Mouse (Mus musculus): ENCODE data around the gene Nrxn3. TPM values are rescaled to one million over a fixed set of nuclear protein-coding genes. Genes with fewer than 3 reads are reported as not detected.

Gene Nrxn3
- total RNA-seq, 1 experiment from 2014 or later, result 0.18 TPM

GRCm38 (mm10) chr12:89530679-89531350, 808.1 kb downstream of the Nrxn3 start:
- no peak for DNase-seq

GRCm38 (mm10) chr12:89551291-89551690, 828.6 kb downstream of the Nrxn3 start:
- no peak for DNase-seq

GRCm38 (mm10) chr12:89553223-89553880, 830.7 kb downstream of the Nrxn3 start:
- no peak for DNase-seq

GRCm38 (mm10) chr12:89554171-89554570, 831.5 kb downstream of the Nrxn3 start:
- DNase-seq, result no peak

GRCm38 (mm10) chr12:89554740-89555430, 832.2 kb downstream of the Nrxn3 start:
- no peak for DNase-seq

- no peak for DNase-seq
Measured at GRCm38 (mm10) chr12:89558921-89559320, 836.2 kb downstream of the Nrxn3 start.

GRCm38 (mm10) chr12:89561989-89562565, 839.4 kb downstream of the Nrxn3 start:
- DNase-seq, result no peak

GRCm38 (mm10) chr12:89568723-89569377, 846.2 kb downstream of the Nrxn3 start:
- DNase-seq, result no peak

- no peak for DNase-seq
Measured at GRCm38 (mm10) chr12:89592459-89592858, 869.8 kb downstream of the Nrxn3 start.

GRCm38 (mm10) chr12:89613670-89614069, 891.0 kb downstream of the Nrxn3 start:
- no peak for DNase-seq

- no peak for DNase-seq
Measured at GRCm38 (mm10) chr12:89625746-89626145, 903.1 kb downstream of the Nrxn3 start.

- no peak for DNase-seq
Measured at GRCm38 (mm10) chr12:89640046-89640445, 917.4 kb downstream of the Nrxn3 start.

- no peak for DNase-seq
Measured at GRCm38 (mm10) chr12:89641460-89641859, 918.8 kb downstream of the Nrxn3 start.

GRCm38 (mm10) chr12:89653211-89653610, 930.5 kb downstream of the Nrxn3 start:
- DNase-seq, result no peak

- no peak for DNase-seq
Measured at GRCm38 (mm10) chr12:89661219-89661618, 938.5 kb downstream of the Nrxn3 start.

- no peak for DNase-seq
Measured at GRCm38 (mm10) chr12:89668856-89669255, 946.2 kb downstream of the Nrxn3 start.

- DNase-seq, result no peak
Measured at GRCm38 (mm10) chr12:89672819-89673218, 950.1 kb downstream of the Nrxn3 start.

- DNase-seq, result no peak
Measured at GRCm38 (mm10) chr12:89685633-89686032, 963.0 kb downstream of the Nrxn3 start.

GRCm38 (mm10) chr12:89689086-89689485, 966.4 kb downstream of the Nrxn3 start:
- no peak for DNase-seq

GRCm38 (mm10) chr12:89699469-89699868, 976.8 kb downstream of the Nrxn3 start:
- no peak for DNase-seq

GRCm38 (mm10) chr12:89700937-89701458, 978.3 kb downstream of the Nrxn3 start:
- DNase-seq, result no peak

GRCm38 (mm10) chr12:89702931-89703330, 980.3 kb downstream of the Nrxn3 start:
- no peak for DNase-seq
